Mouse (Mus musculus) central nervous system, embryonic 18 days (tissue): ENCODE results near the gene Samd11. TPM values are rescaled to one million over a fixed set of nuclear protein-coding genes. Genes with fewer than 3 reads are reported as not detected.

ENCODE experiments used
- polyA plus RNA-seq: library from polyadenylated mRNA; depleted of rRNA; stranded (reverse); fragments of >200 nt; gene quantifications from 2 replicates; pipeline ENCODE4 v1.2.3, GENCODE M21; 2012; rRNA removed

Samd11 gene
- polyA plus RNA-seq: 5.5 and 5.7 TPM in 2 replicates

GRCm38 (mm10) chr4:156255078-156255839, at the start of gene Samd11:
Gene Samd11, minus strand, starts transcription at chr4:156255657.

GRCm38 (mm10) chr4:156235808-156236533, 19.5 kb downstream of the Samd11 start, which contains the start of gene Noc2l:
Gene Noc2l, plus strand, starts transcription at chr4:156236010.

GRCm38 (mm10) chr4:156234701-156235213, 20.7 kb downstream of the Samd11 start, which contains the start of gene Plekhn1:
Gene Plekhn1, minus strand, starts transcription at chr4:156234857.

GRCm38 (mm10) chr4:156215649-156216048, 39.8 kb downstream of the Samd11 start, which contains the start of gene Perm1:
Gene Perm1, plus strand, starts transcription at chr4:156215868.

GRCm38 (mm10) chr4:156203001-156203412, 52.5 kb downstream of the Samd11 start, which contains the start of gene AW011738:
Gene AW011738, plus strand, starts transcription at chr4:156203304.

GRCm38 (mm10) chr4:156200623-156201475, 54.6 kb downstream of the Samd11 start, which contains the start of gene Isg15:
Gene Isg15, minus strand, starts transcription at chr4:156200818.

GRCm38 (mm10) chr4:156197131-156197828, 58.2 kb downstream of the Samd11 start, which contains the start of gene Agrn:
Gene Agrn, minus strand, starts transcription at chr4:156197488.

Other genes starting within 250 kb of the Samd11 start
- 2.2 and 2.8 TPM in 2 replicates for gene Tnfrsf4, start 241.8 kb downstream of the Samd11 start, polyA plus RNA-seq
- gene Tnfrsf18, start 229.5 kb downstream of the Samd11 start, polyA plus RNA-seq: 0.09 and 0.19 TPM in 2 replicates
- gene Ttll10, start 196.2 kb downstream of the Samd11 start, polyA plus RNA-seq: 0.07 and 0.16 TPM in 2 replicates
- 58.5 and 59.2 TPM in 2 replicates for gene 9430015G10Rik, start 145.7 kb downstream of the Samd11 start, polyA plus RNA-seq
- gene Rnf223, start 125.1 kb downstream of the Samd11 start, polyA plus RNA-seq: 1.7 and 1.8 TPM in 2 replicates
- 344 and 369 TPM in 2 replicates for gene Agrn, start 58.2 kb downstream of the Samd11 start, polyA plus RNA-seq
- gene Isg15, start 54.8 kb downstream of the Samd11 start, polyA plus RNA-seq: 7.0 and 10.5 TPM in 2 replicates
- 2.9 and 3.3 TPM in 2 replicates for gene AW011738, start 52.4 kb downstream of the Samd11 start, polyA plus RNA-seq
- 1.1 and 1.4 TPM in 2 replicates for gene Perm1, start 39.8 kb downstream of the Samd11 start, polyA plus RNA-seq
- gene Plekhn1, start 20.8 kb downstream of the Samd11 start, polyA plus RNA-seq: 88.6 and 93.7 TPM in 2 replicates
- 110 and 113 TPM in 2 replicates for gene Noc2l, start 19.6 kb downstream of the Samd11 start, polyA plus RNA-seq
- gene Vmn2r-ps159, start 75.4 kb upstream of the Samd11 start, polyA plus RNA-seq: not detected in 2 replicates